Mouse (Mus musculus): ENCODE measurements at regions not wholly inside any gene's neighbourhood (a gene's known extent, or its start where the extent isn't known, plus 50 kb on each side); places are given as distances from the start of the nearest gene placed in this dataset.
"Not testable (repeated sequence)": the region's sequence is repeated elsewhere in the genome, so short reads cannot be mapped to it uniquely, and the experiment has no call there.

GRCm38 (mm10) chr6:37773294-37773693 is 97.3 kb upstream of the Trim24 start:
- TF ChIP-seq POLR2A (IDR thresholded peaks at IDR 0.05; ENCODE audit: borderline replicate concordance, low read depth, low read length) (no peak), CTCF (IDR thresholded peaks at IDR 0.05; ENCODE audit: low read depth, low read length) (no peak)
- Histone ChIP-seq H3K4me1 (ENCODE audit: control insufficient read depth, insufficient read depth, low read length) (no peaks in the 10 kb centered on the region), H3K27ac (ENCODE audit: insufficient read depth, low read depth, low read length) (no peak overlapping the region)

GRCm38 (mm10) chr6:37775151-37775550 is 95.5 kb upstream of the Trim24 start:
- Histone ChIP-seq H3K4me1 (ENCODE audit: control insufficient read depth, insufficient read depth, low read length) (no peaks in the 10 kb centered on the region), H3K27ac (ENCODE audit: insufficient read depth, low read depth, low read length) (no peak overlapping the region), H3K4me3 (ENCODE audit: insufficient read depth, low read length) (no peak overlapping the region)
- TF ChIP-seq POLR2A (IDR thresholded peaks at IDR 0.05; ENCODE audit: borderline replicate concordance, low read depth, low read length) (no peak), CTCF (IDR thresholded peaks at IDR 0.05; ENCODE audit: low read depth, low read length) (no peak)

More at GRCm38 (mm10) chr6:37773294-37773693, 97.3 kb upstream of the Trim24 start:
- no peak overlapping the region for H3K4me3 ChIP-seq (ENCODE audit: insufficient read depth, low read length)

- no peak overlapping the region for H3K4me3 ChIP-seq (ENCODE audit: insufficient read depth, low read length)
- no peaks in the 10 kb centered on the region for H3K4me1 ChIP-seq (ENCODE audit: control insufficient read depth, insufficient read depth, low read length)
- TF ChIP-seq POLR2A (IDR thresholded peaks at IDR 0.05; ENCODE audit: borderline replicate concordance, low read depth, low read length) (no peak), CTCF (IDR thresholded peaks at IDR 0.05; ENCODE audit: low read depth, low read length) (no peak)
- no peak overlapping the region for H3K27ac ChIP-seq (ENCODE audit: insufficient read depth, low read depth, low read length)
These were observed 90.7 kb upstream of the Trim24 start for GRCm38 (mm10) chr6:37779893-37780292.

GRCm38 (mm10) chr6:37781894-37782293 is 88.7 kb upstream of the Trim24 start:
- H3K4me1 ChIP-seq (ENCODE audit: control insufficient read depth, insufficient read depth, low read length) = no peaks in the 10 kb centered on the region
- H3K27ac ChIP-seq (ENCODE audit: insufficient read depth, low read depth, low read length) = no peak overlapping the region
- no peak overlapping the region for H3K4me3 ChIP-seq (ENCODE audit: insufficient read depth, low read length)
- TF ChIP-seq CTCF (IDR thresholded peaks at IDR 0.05; ENCODE audit: low read depth, low read length) = no peak
- TF ChIP-seq POLR2A (IDR thresholded peaks at IDR 0.05; ENCODE audit: borderline replicate concordance, low read depth, low read length) = no peak

- H3K27ac ChIP-seq (ENCODE audit: insufficient read depth, low read depth, low read length); H3K4me1 ChIP-seq (ENCODE audit: control insufficient read depth, insufficient read depth, low read length); H3K4me3 ChIP-seq (ENCODE audit: insufficient read depth, low read length): not testable (repeated sequence)
These were observed 85.3 kb upstream of the Trim24 start for GRCm38 (mm10) chr6:37785280-37785679.

- TF ChIP-seq CTCF (IDR thresholded peaks at IDR 0.05; ENCODE audit: low read depth, low read length) (no peak), POLR2A (IDR thresholded peaks at IDR 0.05; ENCODE audit: borderline replicate concordance, low read depth, low read length) (no peak)
- Histone ChIP-seq H3K4me3 (ENCODE audit: insufficient read depth, low read length) (no peak overlapping the region), H3K27ac (ENCODE audit: insufficient read depth, low read depth, low read length) (no peak overlapping the region), H3K4me1 (ENCODE audit: control insufficient read depth, insufficient read depth, low read length) (no peaks in the 10 kb centered on the region)
These were observed 84.9 kb upstream of the Trim24 start for GRCm38 (mm10) chr6:37785741-37786140.

GRCm38 (mm10) chr6:37787858-37788257 is 82.8 kb upstream of the Trim24 start:
- H3K27ac ChIP-seq (ENCODE audit: insufficient read depth, low read depth, low read length); H3K4me3 ChIP-seq (ENCODE audit: insufficient read depth, low read length); H3K4me1 ChIP-seq (ENCODE audit: control insufficient read depth, insufficient read depth, low read length): not testable (repeated sequence)

- no peaks in the 10 kb centered on the region for H3K4me1 ChIP-seq (ENCODE audit: control insufficient read depth, insufficient read depth, low read length)
- no peak overlapping the region for H3K4me3 ChIP-seq (ENCODE audit: insufficient read depth, low read length)
- H3K27ac ChIP-seq (ENCODE audit: insufficient read depth, low read depth, low read length) = no peak overlapping the region
- TF ChIP-seq CTCF (IDR thresholded peaks at IDR 0.05; ENCODE audit: low read depth, low read length) = no peak
- TF ChIP-seq POLR2A (IDR thresholded peaks at IDR 0.05; ENCODE audit: borderline replicate concordance, low read depth, low read length) = no peak
These were observed 79.7 kb upstream of the Trim24 start for GRCm38 (mm10) chr6:37790878-37791277.

- H3K4me1 ChIP-seq (ENCODE audit: control insufficient read depth, insufficient read depth, low read length) = no peaks in the 10 kb centered on the region
- TF ChIP-seq POLR2A (IDR thresholded peaks at IDR 0.05; ENCODE audit: borderline replicate concordance, low read depth, low read length) (no peak), CTCF (IDR thresholded peaks at IDR 0.05; ENCODE audit: low read depth, low read length) (no peak)
- H3K27ac ChIP-seq (ENCODE audit: insufficient read depth, low read depth, low read length) = no peak overlapping the region
- no peak overlapping the region for H3K4me3 ChIP-seq (ENCODE audit: insufficient read depth, low read length)
These were observed 76.4 kb upstream of the Trim24 start for GRCm38 (mm10) chr6:37794211-37794610.

GRCm38 (mm10) chr6:37795001-37795400 is 75.6 kb upstream of the Trim24 start:
- no peak for TF ChIP-seq POLR2A (IDR thresholded peaks at IDR 0.05; ENCODE audit: borderline replicate concordance, low read depth, low read length)
- TF ChIP-seq CTCF (IDR thresholded peaks at IDR 0.05; ENCODE audit: low read depth, low read length) = no peak
- Histone ChIP-seq H3K4me3 (ENCODE audit: insufficient read depth, low read length) (no peak overlapping the region), H3K27ac (ENCODE audit: insufficient read depth, low read depth, low read length) (no peak overlapping the region), H3K4me1 (ENCODE audit: control insufficient read depth, insufficient read depth, low read length) (no peaks in the 10 kb centered on the region)

GRCm38 (mm10) chr6:37803231-37803630 is 67.4 kb upstream of the Trim24 start:
- no peak overlapping the region for H3K4me3 ChIP-seq (ENCODE audit: insufficient read depth, low read length)
- TF ChIP-seq POLR2A (IDR thresholded peaks at IDR 0.05; ENCODE audit: borderline replicate concordance, low read depth, low read length) (no peak), CTCF (IDR thresholded peaks at IDR 0.05; ENCODE audit: low read depth, low read length) (no peak)
- no peaks in the 10 kb centered on the region for H3K4me1 ChIP-seq (ENCODE audit: control insufficient read depth, insufficient read depth, low read length)
- no peak overlapping the region for H3K27ac ChIP-seq (ENCODE audit: insufficient read depth, low read depth, low read length)

GRCm38 (mm10) chr6:37805896-37806295 is 64.7 kb upstream of the Trim24 start:
- not testable (repeated sequence) for H3K4me1 ChIP-seq (ENCODE audit: control insufficient read depth, insufficient read depth, low read length); H3K27ac ChIP-seq (ENCODE audit: insufficient read depth, low read depth, low read length); H3K4me3 ChIP-seq (ENCODE audit: insufficient read depth, low read length)

GRCm38 (mm10) chr6:37806529-37807191 is 64.0 kb upstream of the Trim24 start:
- not testable (repeated sequence) for H3K4me3 ChIP-seq (ENCODE audit: insufficient read depth, low read length); H3K4me1 ChIP-seq (ENCODE audit: control insufficient read depth, insufficient read depth, low read length); H3K27ac ChIP-seq (ENCODE audit: insufficient read depth, low read depth, low read length)

- not testable (repeated sequence) for H3K4me1 ChIP-seq (ENCODE audit: control insufficient read depth, insufficient read depth, low read length); H3K4me3 ChIP-seq (ENCODE audit: insufficient read depth, low read length); H3K27ac ChIP-seq (ENCODE audit: insufficient read depth, low read depth, low read length)
These were observed 55.4 kb upstream of the Trim24 start for GRCm38 (mm10) chr6:37815218-37815617.
